Mouse (Mus musculus) kidney, embryonic 16.5 days (tissue): ENCODE results near the gene Arpc4. TPM values are rescaled to one million over a fixed set of nuclear protein-coding genes. Genes with fewer than 3 reads are reported as not detected.

Experiments used
- ATAC-seq: fragments of 200-750 bp; cut with Nextera tagmentation; 2 replicates; pipeline ENCODE4 v1.8.0; 2017; ENCODE audit warnings: moderate TSS enrichment; ENCODE audit not compliant: low FRiP score, low TSS enrichment
- H3K27ac ChIP-seq: fragments of 300-500 bp; sonication (generic); 2 replicates; pipeline ENCODE4 v1.5.1; 2014; ENCODE audit warnings: low read length
- H3K27me3 ChIP-seq: fragments of 300-500 bp; sonication (generic); 2 replicates; pipeline ENCODE4 v1.6.1; 2014; ENCODE audit warnings: low read length, control low read depth, mixed read lengths; ENCODE audit not compliant: insufficient read depth
- H3K36me3 ChIP-seq: fragments of 300-500 bp; sonication (generic); 2 replicates; pipeline ENCODE4 v1.6.1; 2014; ENCODE audit warnings: low read length, control low read depth, mixed read lengths; ENCODE audit not compliant: insufficient read depth
- H3K4me1 ChIP-seq: fragments of 300-500 bp; sonication (generic); 2 replicates; pipeline ENCODE4 v1.6.1; 2014; ENCODE audit warnings: low read length, control low read depth, mixed read lengths; ENCODE audit not compliant: insufficient read depth
- H3K4me2 ChIP-seq: fragments of 300-500 bp; sonication (generic); replicated peaks from 2 replicates; pipeline ENCODE4 v1.6.1; 2014; ENCODE audit warnings: low read depth, low read length
- H3K4me3 ChIP-seq: fragments of 300-500 bp; sonication (generic); 2 replicates; pipeline ENCODE4 v1.5.1; 2014; ENCODE audit warnings: mild to moderate bottlenecking, low read length
- H3K9ac ChIP-seq: fragments of 300-500 bp; sonication (generic); replicated peaks from 2 replicates; pipeline ENCODE4 v1.6.1; 2014; ENCODE audit warnings: low read length
- H3K9me3 ChIP-seq: fragments of 300-500 bp; sonication (generic); 2 replicates; pipeline ENCODE4 v1.6.1; 2016; ENCODE audit warnings: low read length, control low read depth
- WGBS: fragments of 180-500 bp; shearing (Covaris S2); extraction: QIAGEN DNeasy Blood & Tissue Kit; methylation state at CpG from one replicate; pipeline ENCODE4 v1.1.7; 2014; 5-methylcytosine and 5-hydroxymethylcytosine counted together
- microRNA-seq: library from miRNA; unstranded; fragments of <30 nt; microRNA quantifications from one replicate; pipeline ENCODE4, GENCODE M21; 2016
- polyA plus RNA-seq: library from polyadenylated mRNA; unstranded; fragments of >200 nt; fragmentation: Nextera tagmentation; extraction: Ambion mirVana; gene quantifications from 2 replicates; pipeline ENCODE4 v1.2.1, GENCODE M21; 2015

Arpc4 gene
- polyA plus RNA-seq, 1 experiment from 2014 or later = 410 TPM

DNA sequence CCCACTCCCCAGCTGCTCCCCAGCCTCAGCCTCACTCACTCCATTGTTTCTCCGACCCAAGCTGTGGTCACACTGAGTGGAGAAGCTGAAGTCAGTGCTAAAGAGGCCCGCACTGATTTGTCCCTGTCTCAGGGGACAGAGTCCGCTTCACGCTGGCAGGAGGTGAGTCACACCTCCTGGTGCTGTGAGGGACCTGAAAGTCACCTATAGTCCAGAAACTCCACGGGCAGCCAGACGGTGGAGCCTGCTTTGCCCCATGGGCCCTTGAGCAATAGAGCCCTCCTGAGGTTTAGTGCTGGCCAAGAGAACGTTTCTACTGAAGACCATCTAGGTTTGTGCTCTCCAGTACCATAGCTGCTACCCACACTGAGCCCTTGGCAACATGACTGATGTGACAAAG, 56.8 kb downstream of the Arpc4 start:
- H3K36me3 ChIP-seq = no peaks in the 10 kb centered on the region
- H3K4me3 ChIP-seq = no peak overlapping the region
- WGBS = 77% methylated on average over 7 of the region's 7 CpGs
- no peaks in the 10 kb centered on the region for H3K27me3 ChIP-seq
- H3K27ac ChIP-seq = no peak overlapping the region
- H3K9me3 ChIP-seq = no peaks in the 10 kb centered on the region
- H3K4me2 ChIP-seq = no peak overlapping the region
- no peak for ATAC-seq
- H3K4me1 ChIP-seq = no peaks in the 10 kb centered on the region
- H3K9ac ChIP-seq = no peak overlapping the region

- no peak within 1 kb of the TSS for H3K4me3 ChIP-seq
- H3K27ac ChIP-seq = no peak within 1 kb of the TSS
- H3K9me3 ChIP-seq = no peaks in the 10 kb centered on the region
- no peaks in the 10 kb centered on the region for H3K27me3 ChIP-seq
- no peaks in the 10 kb centered on the region for H3K36me3 ChIP-seq
- no peak within 1 kb of the TSS for H3K4me2 ChIP-seq
- 71% methylated on average over 9 of the region's 9 CpGs for WGBS
- no peaks in the 10 kb centered on the region for H3K4me1 ChIP-seq
- no peak within 1 kb of the TSS for H3K9ac ChIP-seq
- no peak for ATAC-seq
These were observed 57.8 kb downstream of the Arpc4 start, which contains the start of gene Cidec for GRCm38 (mm10) chr6:113435664-113436205. Gene Cidec, minus strand, starts transcription at chr6:113435760.

DNA sequence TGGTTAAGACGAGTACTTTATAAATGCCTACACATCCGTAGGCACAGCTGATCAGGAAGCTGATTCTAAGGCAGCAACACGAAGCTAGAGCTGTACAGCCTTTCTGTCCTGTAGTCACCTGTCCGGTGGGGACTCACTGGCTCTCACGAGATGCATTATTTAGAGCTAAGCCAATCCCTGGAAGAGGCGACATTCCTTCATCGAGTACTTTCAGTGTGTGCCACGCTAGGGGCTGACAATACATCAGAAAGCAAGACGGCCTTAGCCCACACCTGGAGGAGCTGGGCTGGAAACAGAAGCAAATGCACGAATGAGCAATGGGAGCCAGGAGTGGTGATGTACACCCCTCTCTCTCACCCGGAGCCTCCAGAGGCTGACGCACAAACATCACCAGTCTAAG, 59.2 kb downstream of the Arpc4 start:
- no peak overlapping the region for H3K4me3 ChIP-seq
- WGBS = 72% methylated on average over 12 of the region's 12 CpGs

DNA sequence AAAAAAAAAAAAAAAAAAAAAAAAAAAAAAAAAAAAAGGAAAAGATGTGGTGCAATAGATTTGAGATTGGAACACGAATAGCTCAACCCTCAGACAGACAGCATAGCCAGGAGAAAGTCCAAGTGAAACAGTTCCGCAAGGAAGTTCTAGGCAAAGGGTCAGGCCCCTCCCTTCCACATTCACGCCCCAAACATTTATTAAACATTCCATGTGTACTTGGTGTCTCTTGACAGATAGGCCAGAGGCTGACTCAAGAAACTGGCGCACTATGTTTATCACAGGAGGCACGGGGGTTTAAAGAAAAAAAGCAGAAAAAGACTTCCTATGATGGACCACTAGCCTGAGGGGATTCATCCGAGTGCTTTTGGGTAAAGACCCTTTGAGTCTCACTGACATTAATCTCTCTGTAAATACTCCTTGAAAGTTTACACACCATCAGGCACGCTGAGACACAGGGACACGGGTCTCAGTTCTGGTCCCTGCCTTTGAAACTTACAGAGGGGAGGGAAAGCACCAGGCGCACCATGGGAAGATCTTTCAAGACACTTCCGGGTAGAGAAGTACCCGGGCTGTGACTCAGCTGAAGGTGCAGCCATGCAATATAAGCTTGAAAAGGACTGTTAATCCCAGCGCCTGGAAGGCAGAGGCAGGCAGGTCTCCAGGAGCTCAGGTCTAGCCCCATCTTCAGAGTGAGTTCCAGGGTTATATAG, 61.0 kb downstream of the Arpc4 start:
- Histone ChIP-seq H3K27ac (no peak overlapping the region), H3K4me3 (no peak overlapping the region), H3K9me3 (no peaks in the 10 kb centered on the region), H3K4me2 (no peak overlapping the region), H3K4me1 (peaks cover 9% of the 10 kb centered on the region), H3K27me3 (no peaks in the 10 kb centered on the region), H3K9ac (no peak overlapping the region), H3K36me3 (no peaks in the 10 kb centered on the region)
- 58% methylated on average over 12 of the region's 12 CpGs for WGBS
- no peak for ATAC-seq

More for the DNA sequence above, 59.2 kb downstream of the Arpc4 start:
- Histone ChIP-seq H3K9me3 (no peaks in the 10 kb centered on the region), H3K9ac (no peak overlapping the region), H3K27me3 (no peaks in the 10 kb centered on the region), H3K27ac (no peak overlapping the region), H3K36me3 (no peaks in the 10 kb centered on the region), H3K4me1 (no peaks in the 10 kb centered on the region), H3K4me2 (no peak overlapping the region)
- ATAC-seq = no peak

Small RNA genes within 50 kb of the gene (microRNA-seq; reads per million reads assigned to microRNA genes)
- not detected for gene Gm24387

Other genes starting within 250 kb of the Arpc4 start
- 0.60 and 0.94 TPM in 2 replicates for gene Lhfpl4, start 182.7 kb upstream of the Arpc4 start, polyA plus RNA-seq
- gene Mtmr14, start 140.3 kb upstream of the Arpc4 start, polyA plus RNA-seq = 35.5 and 37.0 TPM in 2 replicates
- 0.09 TPM in 1 of 2 replicates, not detected in the other for gene Cpne9, start 95.8 kb upstream of the Arpc4 start, polyA plus RNA-seq
- 19.0 and 22.1 TPM in 2 replicates for gene Brpf1, start 71.0 kb upstream of the Arpc4 start, polyA plus RNA-seq
- 17.4 and 19.4 TPM in 2 replicates for gene Ogg1, start 51.1 kb upstream of the Arpc4 start, polyA plus RNA-seq
- 110 and 117 TPM in 2 replicates for gene Camk1, start 34.1 kb upstream of the Arpc4 start, polyA plus RNA-seq
- 63.5 and 66.7 TPM in 2 replicates for gene Tada3, start 232 bp upstream of the Arpc4 start, polyA plus RNA-seq
- 3.4 and 4.4 TPM in 2 replicates for gene Ttll3, start 11.1 kb downstream of the Arpc4 start, polyA plus RNA-seq
- 31.5 and 31.7 TPM in 2 replicates for gene Rpusd3, start 41.2 kb downstream of the Arpc4 start, polyA plus RNA-seq
- not detected in 2 replicates for gene Cidec, start 57.6 kb downstream of the Arpc4 start, polyA plus RNA-seq
- 115 and 121 TPM in 2 replicates for gene Jagn1, start 64.5 kb downstream of the Arpc4 start, polyA plus RNA-seq
- 10.0 and 10.1 TPM in 2 replicates for gene Il17re, start 80.4 kb downstream of the Arpc4 start, polyA plus RNA-seq
- gene Il17rc, start 93.3 kb downstream of the Arpc4 start, polyA plus RNA-seq = 18.2 and 31.0 TPM in 2 replicates
- 43.4 and 45.8 TPM in 2 replicates for gene Creld1, start 105.2 kb downstream of the Arpc4 start, polyA plus RNA-seq
- gene Prrt3, start 123.8 kb downstream of the Arpc4 start, polyA plus RNA-seq = 0.97 and 0.99 TPM in 2 replicates
- gene Emc3, start 153.5 kb downstream of the Arpc4 start, polyA plus RNA-seq = 120 and 122 TPM in 2 replicates
- 10.7 and 12.0 TPM in 2 replicates for gene Fancd2, start 153.6 kb downstream of the Arpc4 start, polyA plus RNA-seq
- gene Fancd2os, start 222.6 kb downstream of the Arpc4 start, polyA plus RNA-seq = 0.68 and 1.1 TPM in 2 replicates
- 221 and 224 TPM in 2 replicates for gene Brk1, start 226.7 kb downstream of the Arpc4 start, polyA plus RNA-seq
- gene Vhl, start 245.8 kb downstream of the Arpc4 start, polyA plus RNA-seq = 34.0 and 40.7 TPM in 2 replicates